Mouse (Mus musculus) embryonic facial prominence, embryonic 11.5 days (tissue): ENCODE results near the gene Hnf4a. TPM values are rescaled to one million over a fixed set of nuclear protein-coding genes. Genes with fewer than 3 reads are reported as not detected.

Experiments used
- ATAC-seq: fragments of 200-750 bp; cut with Nextera tagmentation; replicated peaks from 2 replicates; pipeline ENCODE4 v1.8.0; 2017; ENCODE audit warnings: low read depth; ENCODE audit not compliant: insufficient number of reproducible peaks, low FRiP score, low TSS enrichment
- DNase-seq: peaks from one replicate; pipeline ENCODE4 v3.0.0-alpha.2; 2015; ENCODE audit warnings: low spot score
- H3K27ac ChIP-seq: fragments of 300-500 bp; sonication (generic); replicated peaks from 2 replicates; pipeline ENCODE4 v1.5.1; 2014; ENCODE audit warnings: mild to moderate bottlenecking, low read depth, low read length, control low read depth
- H3K27me3 ChIP-seq: fragments of 300-500 bp; sonication (generic); 2 replicates; pipeline ENCODE4 v1.6.1; 2014; ENCODE audit warnings: mild to moderate bottlenecking, low read length, moderate library complexity, mixed read lengths; ENCODE audit not compliant: control insufficient read depth, insufficient read depth
- H3K36me3 ChIP-seq: fragments of 300-500 bp; sonication (generic); replicated peaks from 2 replicates; pipeline ENCODE4 v1.6.1; 2014; ENCODE audit warnings: low read depth, mild to moderate bottlenecking, low read length, moderate library complexity, mixed read lengths; ENCODE audit not compliant: control insufficient read depth, insufficient read depth
- H3K4me1 ChIP-seq: fragments of 300-500 bp; sonication (generic); 2 replicates; pipeline ENCODE4 v1.6.1; 2014; ENCODE audit warnings: low read length, mixed read lengths; ENCODE audit not compliant: control insufficient read depth, insufficient read depth
- H3K4me2 ChIP-seq: fragments of 300-500 bp; sonication (generic); 2 replicates; pipeline ENCODE4 v1.6.1; 2014; ENCODE audit warnings: low read depth, mild to moderate bottlenecking, control low read depth, low read length, moderate library complexity
- H3K4me3 ChIP-seq: fragments of 300-500 bp; sonication (generic); 2 replicates; pipeline ENCODE4 v1.5.1; 2014; ENCODE audit warnings: low read depth, low read length, control low read depth
- H3K9ac ChIP-seq: fragments of 300-500 bp; sonication (generic); replicated peaks from 2 replicates; pipeline ENCODE4 v1.6.1; 2014; ENCODE audit warnings: mild to moderate bottlenecking, control low read depth, low read length
- H3K9me3 ChIP-seq: fragments of 300-500 bp; sonication (generic); replicated peaks from 2 replicates; pipeline ENCODE4 v1.6.1; 2016; ENCODE audit warnings: mild to moderate bottlenecking, low read length, inconsistent platforms, mixed read lengths; ENCODE audit not compliant: control insufficient read depth
- WGBS: fragments of 180-500 bp; shearing (Covaris S2); extraction: QIAGEN DNeasy Blood & Tissue Kit; methylation state at CpG from one replicate; pipeline ENCODE4 v1.1.7; 2014; 5-methylcytosine and 5-hydroxymethylcytosine counted together
- polyA plus RNA-seq: library from polyadenylated mRNA; unstranded; fragments of >200 nt; fragmentation: Nextera tagmentation; extraction: Ambion mirVana; gene quantifications from 2 replicates; pipeline ENCODE4 v1.2.1, GENCODE M21; 2014

Gene Hnf4a
- polyA plus RNA-seq, 1 experiment from 2014 or later, result not detected

DNA sequence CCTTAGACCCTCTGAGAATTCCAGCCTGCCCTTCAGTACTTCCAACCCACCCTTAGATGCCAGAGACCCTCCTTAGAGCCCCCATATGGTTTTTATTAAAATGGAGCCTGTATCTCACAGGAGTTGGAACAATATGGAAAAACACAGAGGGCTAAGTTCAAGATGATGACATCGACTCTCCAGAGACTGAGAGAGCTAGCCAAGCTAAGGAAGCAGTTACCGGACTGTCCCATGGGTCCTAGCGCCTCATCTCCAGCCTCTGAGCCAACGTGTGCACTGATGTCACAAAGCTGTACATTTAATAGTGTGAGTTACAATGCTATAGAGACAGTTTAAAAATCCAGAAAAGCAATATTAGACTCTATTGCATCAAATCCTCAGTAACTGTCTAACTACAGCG lies 84.4 kb downstream of the Hnf4a start:
- H3K9me3 ChIP-seq, result no peaks in the 10 kb centered on the region
- 51% methylated on average over 5 of the region's 5 CpGs for WGBS
- no peak overlapping the region for H3K4me2 ChIP-seq
- no peaks in the 10 kb centered on the region; the same call in 1 of the 2 replicates for H3K4me1 ChIP-seq
- H3K27ac ChIP-seq, result no peak overlapping the region
- DNase-seq (peak; percentile 36), ATAC-seq (no peak)
- no peaks in the 10 kb centered on the region for H3K27me3 ChIP-seq
- no peak overlapping the region for H3K9ac ChIP-seq
- no peak overlapping the region for H3K4me3 ChIP-seq
- H3K36me3 ChIP-seq, result no peaks in the 10 kb centered on the region

DNA sequence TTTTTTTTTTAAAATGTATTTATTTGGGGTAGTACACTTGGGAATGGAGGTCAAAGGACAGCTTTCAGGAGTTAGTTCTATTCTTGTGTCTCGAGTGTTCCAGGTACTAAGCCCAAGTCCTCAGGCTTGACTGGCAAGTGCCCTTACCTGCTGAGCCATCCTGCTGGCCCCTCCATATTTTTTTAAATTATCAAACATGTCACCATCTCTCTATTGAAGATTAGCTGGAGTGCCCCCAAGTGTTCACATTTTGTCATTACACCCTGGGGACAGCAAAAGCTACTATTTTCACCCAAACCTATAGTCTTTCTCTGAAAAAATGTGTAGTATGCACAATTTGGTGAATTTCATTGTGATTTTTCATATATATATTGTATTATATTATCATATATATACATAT lies 85.5 kb downstream of the Hnf4a start:
- Histone ChIP-seq H3K4me2 (no peak overlapping the region), H3K27me3 (no peaks in the 10 kb centered on the region), H3K27ac (no peak overlapping the region), H3K4me1 (no peaks in the 10 kb centered on the region; the same call in 1 of the 2 replicates), H3K4me3 (no peak overlapping the region), H3K36me3 (no peaks in the 10 kb centered on the region), H3K9ac (no peak overlapping the region), H3K9me3 (no peaks in the 10 kb centered on the region)
- peak; percentile 43 for DNase-seq
- ATAC-seq, result no peak
- WGBS, result 70% methylated on average over 1 of the region's 1 CpGs

DNA sequence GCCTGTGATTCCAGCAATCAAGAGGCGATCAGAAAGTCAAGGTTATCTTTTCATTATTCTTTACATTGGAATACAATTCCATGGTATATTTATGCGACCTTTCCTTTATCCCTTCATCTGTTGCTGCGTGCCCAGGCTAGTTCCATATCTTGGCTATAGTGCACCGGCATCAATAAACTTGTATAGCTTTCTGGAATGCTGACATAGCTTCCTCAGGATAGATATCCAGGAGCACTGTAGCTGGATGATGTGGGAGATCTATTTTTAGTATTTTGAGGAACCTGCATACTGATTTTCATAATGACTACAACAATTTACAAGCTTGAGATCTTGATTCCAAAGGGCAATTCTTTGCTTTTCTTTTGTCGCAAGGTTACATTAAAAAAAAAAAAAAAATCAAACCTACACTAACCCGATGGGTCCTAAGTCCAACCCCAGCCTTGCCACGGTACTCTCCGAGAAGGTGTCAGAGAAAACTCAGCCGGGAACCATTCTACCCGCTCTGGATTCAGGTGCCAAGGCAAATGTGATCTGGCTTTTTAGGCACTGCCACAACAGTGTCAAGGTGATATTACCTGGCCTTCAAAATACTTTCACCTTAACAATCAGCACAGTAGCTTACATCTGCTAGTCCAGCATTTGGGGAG lies 87.2 kb downstream of the Hnf4a start:
- Histone ChIP-seq H3K4me3 (no peak overlapping the region), H3K4me2 (no peak overlapping the region), H3K9me3 (no peaks in the 10 kb centered on the region), H3K9ac (no peak overlapping the region), H3K4me1 (no peaks in the 10 kb centered on the region; the same call in 1 of the 2 replicates), H3K27me3 (no peaks in the 10 kb centered on the region), H3K27ac (no peak overlapping the region), H3K36me3 (no peaks in the 10 kb centered on the region)
- no peak for DNase-seq
- ATAC-seq, result no peak
- 90% methylated on average over 10 of the region's 10 CpGs for WGBS

DNA sequence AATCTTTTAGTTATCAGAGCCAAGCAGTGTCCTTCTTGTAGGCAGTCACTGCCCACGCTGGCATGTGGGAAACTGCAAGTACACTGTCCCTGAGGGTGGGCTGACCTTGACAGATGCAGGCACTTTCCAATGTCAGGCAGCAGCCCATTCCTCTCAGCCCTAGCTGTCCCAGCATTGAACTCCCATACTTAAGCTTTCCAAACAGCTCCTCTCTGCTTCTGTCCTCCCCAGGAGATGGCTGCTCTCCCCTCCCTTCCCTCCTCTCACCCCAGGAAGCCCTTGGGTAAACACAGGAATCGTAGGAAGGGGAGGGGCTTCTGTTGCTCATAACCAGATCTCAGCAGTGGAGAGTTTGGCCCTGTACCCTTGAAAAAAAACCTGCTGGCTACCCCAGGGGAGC lies 88.5 kb downstream of the Hnf4a start:
- ATAC-seq, result no peak
- DNase-seq, result no peak
- H3K9ac ChIP-seq, result no peak overlapping the region
- H3K4me1 ChIP-seq, result no peaks in the 10 kb centered on the region; the same call in 1 of the 2 replicates
- 18% methylated on average over 2 of the region's 2 CpGs for WGBS
- H3K27ac ChIP-seq, result no peak overlapping the region
- no peak overlapping the region for H3K4me2 ChIP-seq
- no peaks in the 10 kb centered on the region for H3K27me3 ChIP-seq
- no peaks in the 10 kb centered on the region for H3K9me3 ChIP-seq
- no peak overlapping the region for H3K4me3 ChIP-seq
- H3K36me3 ChIP-seq, result no peaks in the 10 kb centered on the region

DNA sequence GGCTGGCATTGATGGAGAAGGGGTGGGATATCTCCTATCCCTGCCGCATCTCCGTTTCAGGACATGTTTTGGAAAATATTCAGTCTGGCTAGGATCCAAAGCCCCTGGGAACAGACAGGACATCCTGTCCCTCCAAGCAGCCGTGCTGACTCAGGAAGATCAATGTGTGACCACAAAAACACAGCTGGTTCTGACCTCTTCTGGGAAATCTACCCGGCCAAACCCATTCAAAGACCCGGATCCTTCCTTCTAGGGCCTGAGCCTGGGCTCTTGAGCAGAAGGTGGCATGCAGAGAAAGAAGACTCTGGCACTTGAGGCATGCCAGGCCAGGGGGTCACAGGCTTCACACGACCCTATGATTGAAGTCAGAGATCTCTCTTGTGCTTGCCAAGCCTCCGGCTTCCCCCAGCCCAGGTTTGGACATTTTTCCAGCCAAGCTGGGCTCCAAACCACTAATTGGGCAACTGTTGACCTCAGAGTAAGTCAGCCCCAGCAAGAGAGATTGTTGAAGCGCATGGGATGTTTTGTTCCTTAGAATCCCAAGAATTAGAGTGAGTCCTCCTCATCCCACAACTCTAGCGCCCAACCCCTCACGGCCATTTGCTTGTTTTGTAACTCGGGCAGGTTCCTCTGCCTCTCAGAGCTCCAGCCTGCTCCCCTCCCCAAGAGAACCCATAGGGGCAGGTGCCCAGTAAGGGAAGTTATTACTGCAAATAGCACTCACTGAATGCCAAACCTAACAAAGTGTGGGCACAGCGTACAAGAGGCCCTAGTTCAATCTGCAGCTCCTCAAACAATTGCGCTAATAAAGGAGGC lies 89.7 kb downstream of the Hnf4a start:
- Histone ChIP-seq H3K4me3 (no peak overlapping the region), H3K4me2 (no peak overlapping the region), H3K9me3 (no peaks in the 10 kb centered on the region), H3K4me1 (no peaks in the 10 kb centered on the region), H3K36me3 (no peaks in the 10 kb centered on the region), H3K27ac (no peak overlapping the region), H3K9ac (no peak overlapping the region), H3K27me3 (no peaks in the 10 kb centered on the region)
- no peak for DNase-seq
- 73% methylated on average over 13 of the region's 13 CpGs for WGBS
- no peak for ATAC-seq

DNA sequence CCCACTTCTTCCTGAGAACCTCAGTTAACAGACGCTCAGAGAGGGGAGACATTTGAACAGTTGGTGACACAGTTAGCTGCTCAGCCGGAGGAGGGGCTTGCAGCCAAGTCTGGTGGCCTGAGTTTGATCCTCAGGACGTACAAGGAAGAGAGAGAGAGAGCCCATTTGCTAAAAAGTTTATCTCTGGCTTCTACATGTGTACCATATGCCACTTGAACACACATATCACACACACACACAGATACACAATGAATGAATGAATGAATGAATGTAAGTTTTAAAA lies 90.2 kb downstream of the Hnf4a start:
- DNase-seq, result no peak
- Histone ChIP-seq H3K4me1 (no peaks in the 10 kb centered on the region), H3K9ac (no peak overlapping the region), H3K36me3 (no peaks in the 10 kb centered on the region), H3K4me2 (no peak overlapping the region), H3K9me3 (no peaks in the 10 kb centered on the region), H3K27me3 (no peaks in the 10 kb centered on the region), H3K4me3 (no peak overlapping the region), H3K27ac (no peak overlapping the region)
- ATAC-seq, result no peak
- WGBS, result 82% methylated on average over 3 of the region's 3 CpGs

DNA sequence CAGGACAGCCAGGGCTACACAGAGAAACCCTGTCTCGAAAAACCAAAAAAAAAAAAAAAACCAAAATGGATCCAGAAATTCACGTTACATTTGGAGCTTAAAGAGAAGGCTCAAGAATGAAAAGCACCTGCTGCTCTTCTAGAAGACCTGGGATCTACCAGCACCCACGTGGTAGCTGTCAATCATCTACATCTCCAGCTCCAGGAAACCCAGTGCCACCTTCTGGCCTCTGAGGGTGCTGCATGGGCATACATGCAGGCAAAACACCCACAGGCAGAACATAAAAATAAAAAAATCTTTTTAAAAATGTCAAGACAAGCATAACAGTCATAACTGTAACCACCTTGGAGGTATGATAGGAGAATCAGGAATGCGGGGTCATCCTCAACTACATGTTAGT lies 91.1 kb downstream of the Hnf4a start:
- WGBS, result 55% methylated on average over 4 of the region's 4 CpGs
- Histone ChIP-seq H3K9me3 (no peaks in the 10 kb centered on the region), H3K9ac (no peak overlapping the region), H3K36me3 (no peaks in the 10 kb centered on the region), H3K27me3 (no peaks in the 10 kb centered on the region), H3K27ac (no peak overlapping the region), H3K4me2 (no peak overlapping the region), H3K4me3 (no peak overlapping the region), H3K4me1 (no peaks in the 10 kb centered on the region)
- DNase-seq, result peak; percentile 29
- ATAC-seq, result no peak

DNA sequence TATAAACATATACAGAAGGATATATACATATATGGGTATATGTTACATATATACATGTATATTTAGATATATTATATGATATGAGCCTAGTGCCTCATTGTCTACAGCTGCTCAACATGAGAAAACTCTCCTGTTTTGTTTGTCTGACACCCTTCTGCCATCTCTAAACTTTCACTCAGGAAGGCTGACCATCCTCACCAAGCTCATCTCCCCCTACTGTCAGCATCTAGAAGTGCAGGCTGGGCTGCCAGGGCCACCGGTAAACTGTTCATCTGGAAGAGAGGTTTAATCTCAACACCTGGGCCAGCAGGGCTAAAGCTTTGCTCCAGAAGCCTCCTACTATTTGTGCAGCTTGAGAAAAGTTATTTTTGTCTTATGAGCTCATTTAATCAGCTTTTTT lies 92.6 kb downstream of the Hnf4a start:
- no peak overlapping the region for H3K27ac ChIP-seq
- no peaks in the 10 kb centered on the region; the same call in 1 of the 2 replicates for H3K4me1 ChIP-seq
- H3K9ac ChIP-seq, result no peak overlapping the region
- H3K4me2 ChIP-seq, result no peak overlapping the region
- H3K4me3 ChIP-seq, result no peak overlapping the region
- ATAC-seq, result no peak
- H3K36me3 ChIP-seq, result no peaks in the 10 kb centered on the region
- no peaks in the 10 kb centered on the region for H3K9me3 ChIP-seq
- peak; percentile 73 for DNase-seq
- 0% methylated on average over 1 of the region's 1 CpGs for WGBS
- no peaks in the 10 kb centered on the region for H3K27me3 ChIP-seq
